Mouse (Mus musculus) kidney, postnatal 4 days (tissue): ENCODE results near the gene Rin2.

ENCODE experiments used
- DNase-seq, 2 experiments: peaks; one replicate each; pipeline ENCODE4 v3.0.0; 2021; ENCODE audit warnings: mixed read lengths in 2 of 2

Rin2 gene

DNA sequence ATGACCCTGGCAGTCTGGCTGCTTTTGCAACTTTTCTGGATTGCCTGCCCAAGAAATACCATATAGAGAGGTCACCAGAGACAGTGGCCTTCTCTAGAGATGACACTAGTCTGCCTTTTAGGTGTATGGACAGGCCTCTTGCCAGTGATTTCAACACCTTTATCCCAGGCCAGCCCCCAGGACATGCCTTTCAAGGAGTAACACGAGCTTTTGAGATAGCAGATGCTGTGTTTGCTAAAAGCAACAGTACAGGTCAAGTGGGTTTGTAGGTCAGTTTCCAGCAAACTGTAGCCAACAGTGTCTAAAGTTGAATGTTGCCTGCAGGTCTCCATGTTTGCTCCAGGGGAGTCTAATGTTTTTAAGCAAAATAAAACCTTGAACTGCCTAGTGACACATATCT is 118.7 kb downstream of the Rin2 start:
- no peak for DNase-seq

DNA sequence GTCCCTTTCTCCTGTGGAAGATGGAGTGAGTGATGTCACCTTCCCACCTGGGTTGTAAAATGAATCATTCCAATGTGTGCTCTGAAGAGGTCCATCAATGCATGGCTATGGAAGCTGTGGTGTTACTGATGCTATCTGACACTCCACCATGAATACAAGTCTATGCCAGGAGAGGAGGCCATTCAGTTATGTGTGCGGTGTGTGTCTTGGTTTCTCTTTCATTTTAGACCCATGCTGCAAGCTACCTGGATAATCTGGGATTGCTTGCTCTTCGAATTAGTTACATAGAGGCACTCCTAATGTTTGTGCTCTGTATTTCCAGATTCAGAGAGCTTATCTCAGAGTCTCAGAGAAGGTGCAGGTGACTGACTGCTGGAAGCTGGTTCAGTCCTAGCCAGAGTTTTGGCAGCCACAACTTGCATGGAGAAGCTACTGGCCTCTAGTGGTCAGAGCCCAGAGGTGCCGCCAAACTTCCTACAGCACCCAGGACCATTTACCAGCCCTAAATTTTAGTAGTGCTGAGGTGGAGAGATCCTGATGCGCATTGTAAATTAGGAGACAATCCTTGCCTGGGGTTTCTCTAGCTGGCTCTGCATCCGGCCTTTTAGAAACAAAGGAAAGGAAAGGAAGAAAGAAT is 119.4 kb downstream of the Rin2 start:
- peak; percentile 78 to 83 for DNase-seq

DNA sequence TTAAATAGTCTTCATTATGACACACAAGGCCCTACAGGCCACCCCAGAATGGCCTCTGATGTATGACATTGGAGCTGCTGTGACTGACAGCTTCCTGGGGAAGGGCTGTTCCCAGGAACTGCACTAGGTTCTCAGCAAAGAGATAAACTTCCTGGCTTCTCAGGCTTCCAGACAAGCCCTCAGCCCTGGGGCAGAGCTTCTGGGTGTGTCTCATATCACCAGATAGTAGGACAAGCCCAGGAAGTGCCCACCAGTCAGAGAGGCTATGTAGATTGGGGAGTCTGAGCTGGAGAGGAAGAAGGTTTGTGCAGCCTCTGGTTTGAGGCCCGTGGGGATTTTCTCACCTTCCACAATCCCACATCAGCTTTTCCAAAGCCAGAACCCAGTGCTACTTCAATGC is 122.8 kb downstream of the Rin2 start:
- no peak for DNase-seq

DNA sequence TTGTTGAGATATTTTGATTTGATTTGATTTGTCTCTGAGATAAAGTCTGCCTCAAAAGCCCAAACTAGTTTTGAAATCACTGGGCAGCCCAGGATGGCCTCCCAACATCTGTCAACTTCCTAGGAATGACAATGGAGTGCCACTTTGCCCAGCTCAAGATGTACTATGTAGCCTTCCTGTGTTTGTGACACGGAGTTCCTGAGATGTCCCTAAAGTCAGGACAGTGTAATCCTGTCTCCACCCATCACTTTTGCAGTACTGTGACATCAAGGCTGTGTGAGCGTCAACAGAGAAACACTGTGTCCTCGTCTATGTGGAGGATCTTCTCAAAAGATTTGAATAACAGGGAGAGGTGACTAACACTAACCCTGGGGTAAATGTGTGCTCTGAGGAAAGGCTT is 123.9 kb downstream of the Rin2 start:
- DNase-seq: no peak

DNA sequence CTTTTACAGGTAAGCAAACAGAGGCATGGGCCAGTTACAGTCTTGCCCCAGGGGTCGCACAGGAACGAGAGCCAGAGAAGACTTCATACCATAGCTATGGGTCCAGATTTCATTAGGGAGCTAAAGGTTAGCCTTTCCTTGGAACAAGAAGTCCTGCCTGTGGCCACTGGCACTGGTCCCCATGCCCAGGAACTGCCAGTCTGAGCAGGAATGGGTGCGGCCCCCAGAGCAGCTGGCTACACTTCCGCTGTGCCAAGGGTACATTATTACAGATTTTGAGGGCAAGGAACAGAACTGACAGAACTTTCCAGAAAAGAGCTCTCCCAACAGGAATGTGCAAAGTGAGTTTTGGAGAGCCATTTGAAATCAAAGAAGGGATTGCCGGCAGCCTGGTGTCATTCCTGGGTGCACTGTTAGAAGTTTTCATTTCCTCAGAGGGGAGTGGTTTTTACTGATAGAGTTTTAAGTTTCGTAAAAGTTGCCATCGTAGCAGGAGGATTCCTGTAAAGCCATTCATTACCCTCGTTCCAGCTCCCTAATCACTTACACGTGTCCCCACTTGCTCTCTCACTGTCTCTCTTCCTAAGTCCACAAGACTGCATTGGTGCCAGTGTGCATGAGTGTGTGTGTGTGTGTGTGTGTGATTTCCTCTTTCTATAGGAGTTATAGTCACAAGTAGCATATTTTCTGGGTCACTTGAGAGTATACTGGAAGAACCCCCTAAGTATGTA is 126.5 kb downstream of the Rin2 start:
- DNase-seq: no peak

DNA sequence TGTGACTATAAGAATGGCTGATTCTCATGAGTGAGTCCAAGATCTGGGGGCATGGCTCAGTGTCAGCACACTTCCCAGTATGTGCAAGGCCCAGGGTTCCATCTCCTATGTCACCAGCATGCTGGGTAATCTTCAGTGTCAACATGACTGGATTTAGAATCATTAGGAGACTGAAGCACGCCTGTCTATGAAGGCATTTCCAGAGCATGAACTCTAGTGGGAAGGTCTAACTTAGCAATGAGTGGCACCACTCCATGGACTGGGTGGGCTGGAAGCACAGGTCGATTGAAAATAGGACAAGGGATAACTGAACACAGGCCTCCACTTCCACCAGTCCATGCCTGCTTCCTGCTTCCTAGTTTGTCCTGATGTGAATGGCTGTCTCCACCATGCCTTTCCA is 127.6 kb downstream of the Rin2 start:
- no peak for DNase-seq

DNA sequence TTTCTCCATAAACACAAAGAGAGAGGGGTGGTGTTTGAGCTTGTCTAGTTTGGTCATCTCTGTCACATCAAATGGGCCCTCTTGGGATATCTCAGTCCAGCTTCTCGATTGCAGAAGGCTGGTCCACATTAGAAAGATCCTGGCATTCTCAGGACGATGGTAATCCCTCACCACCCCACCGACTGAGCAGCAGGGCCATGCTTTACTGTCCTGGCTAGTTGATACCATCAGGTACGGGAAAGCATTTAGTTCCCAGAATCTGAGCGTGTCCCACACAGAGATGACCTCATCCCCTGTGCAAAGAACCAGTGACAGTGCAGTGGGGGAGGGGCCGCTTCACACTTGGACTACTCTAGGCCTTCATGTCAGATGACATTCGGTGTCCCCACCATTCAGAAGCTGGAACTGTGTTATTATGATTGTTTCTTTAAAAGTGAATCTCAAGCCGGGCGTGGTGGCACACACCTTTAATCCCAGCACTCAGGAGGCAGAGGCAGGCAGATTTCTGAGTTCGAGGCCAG is 128.9 kb downstream of the Rin2 start:
- DNase-seq: no peak

DNA sequence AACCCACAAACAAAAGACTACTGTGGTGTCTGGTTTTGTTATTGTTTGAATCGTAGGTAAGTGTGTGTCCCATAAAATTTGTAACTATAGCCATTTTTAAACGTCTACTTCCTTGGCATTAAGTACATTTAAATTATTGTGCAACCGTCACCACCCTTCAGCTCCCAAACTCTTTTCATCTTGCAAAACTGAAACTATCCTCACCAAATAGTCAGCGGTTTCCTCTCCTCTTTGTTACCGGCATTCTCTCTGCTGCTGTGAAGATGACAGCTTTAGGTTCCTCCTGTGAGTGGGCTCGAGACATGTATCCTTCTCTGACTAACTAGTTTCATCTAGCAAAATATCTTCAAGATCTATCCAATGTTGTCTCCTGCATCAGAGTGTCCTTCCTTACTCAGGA is 129.5 kb downstream of the Rin2 start:
- no peak for DNase-seq

DNA sequence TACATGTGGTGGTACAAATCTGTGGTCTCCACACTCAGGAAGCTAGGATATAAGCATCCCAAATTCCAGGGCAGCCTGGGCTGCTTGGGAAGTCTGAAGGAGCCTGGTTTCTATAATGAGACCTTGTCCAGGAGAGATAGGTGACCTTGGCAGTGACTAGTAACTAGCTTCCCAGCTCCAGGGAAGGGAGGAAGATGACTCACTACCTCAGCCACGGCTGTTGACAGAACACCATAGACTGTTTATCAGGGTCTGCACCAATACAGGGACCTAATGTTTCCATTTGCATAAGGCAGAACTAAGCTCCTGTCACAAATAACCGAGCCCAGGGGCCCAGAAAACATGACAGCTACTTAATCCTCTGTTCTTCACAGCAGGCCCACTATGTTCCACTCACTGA is 132.3 kb downstream of the Rin2 start:
- no peak for DNase-seq

DNA sequence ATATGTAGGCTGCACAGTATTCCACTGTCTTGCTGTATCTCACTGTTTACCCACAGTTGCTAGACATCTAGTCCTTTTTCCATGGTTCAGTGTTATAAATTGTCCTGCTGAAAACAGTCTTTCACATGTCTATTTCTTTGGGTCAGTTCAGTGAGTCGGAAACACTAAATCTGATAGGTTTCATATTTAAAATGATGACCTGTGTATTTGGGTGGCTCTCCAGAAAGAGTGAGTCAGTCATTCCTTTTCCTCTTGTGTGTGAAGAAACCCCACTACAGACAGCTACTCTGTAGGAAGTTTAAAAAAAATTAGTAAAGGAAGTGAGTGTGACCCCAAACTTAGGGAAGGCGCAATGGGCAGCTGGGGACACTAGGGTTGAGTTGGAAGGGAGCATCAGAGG is 133.2 kb downstream of the Rin2 start:
- DNase-seq: no peak

DNA sequence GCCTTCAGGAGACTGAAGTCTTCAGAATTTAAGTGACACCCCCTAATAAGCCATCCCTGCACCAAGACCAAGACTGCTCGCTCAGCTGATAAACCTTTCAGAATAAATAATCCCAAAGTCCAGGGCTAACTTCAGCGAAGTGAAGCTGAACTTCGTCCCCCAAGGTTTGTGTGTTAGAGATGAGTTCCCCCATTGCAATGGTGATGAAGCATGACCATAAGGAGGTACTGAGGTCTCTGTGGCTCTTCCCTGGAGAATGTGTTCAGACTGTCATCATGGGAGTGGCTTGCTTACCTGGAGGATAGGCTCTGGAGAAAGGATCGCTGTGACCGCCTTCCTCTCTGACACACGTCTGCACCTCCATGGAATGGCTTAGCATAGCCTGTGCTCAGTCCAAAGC is 133.7 kb downstream of the Rin2 start:
- DNase-seq: no peak

DNA sequence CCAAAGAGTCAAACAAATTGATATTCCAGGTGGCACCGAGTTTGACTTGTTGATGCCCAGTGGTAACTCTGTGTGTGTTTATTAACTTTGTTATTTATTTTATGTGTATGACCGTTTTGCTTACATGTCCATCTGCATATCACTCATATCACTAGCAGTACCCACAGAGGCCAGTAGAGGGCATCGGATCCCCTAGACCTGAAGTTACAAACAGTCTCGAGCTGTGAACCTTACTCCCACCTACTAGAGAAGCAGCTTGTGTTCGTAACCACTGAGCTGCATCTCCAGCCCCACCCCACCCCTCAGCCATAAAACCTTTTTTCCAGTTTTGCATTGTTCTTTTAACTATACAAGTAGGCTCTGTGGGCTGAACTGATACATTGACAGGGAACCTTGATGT is 135.7 kb downstream of the Rin2 start:
- peak; percentile 36 to 45 for DNase-seq

DNA sequence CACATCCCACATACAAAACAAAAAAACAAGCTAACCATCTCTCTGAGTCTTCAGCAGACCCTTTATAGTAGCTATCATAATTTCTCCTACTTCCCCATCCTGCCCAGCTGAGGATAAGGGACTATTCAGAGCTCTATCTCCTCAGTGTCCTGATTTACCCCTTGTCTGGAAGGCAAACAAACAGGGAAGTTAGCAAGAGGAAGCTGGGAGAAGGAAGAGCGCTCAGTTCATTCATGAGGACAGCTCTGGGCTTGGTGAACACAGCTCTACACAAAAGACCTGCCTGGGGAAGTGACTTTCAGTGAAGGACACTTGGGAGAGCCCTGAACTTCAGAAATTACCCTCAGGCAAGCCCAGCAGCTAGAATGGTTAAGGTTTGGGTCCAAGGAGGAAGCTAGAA is 137.8 kb downstream of the Rin2 start:
- DNase-seq: no peak

DNA sequence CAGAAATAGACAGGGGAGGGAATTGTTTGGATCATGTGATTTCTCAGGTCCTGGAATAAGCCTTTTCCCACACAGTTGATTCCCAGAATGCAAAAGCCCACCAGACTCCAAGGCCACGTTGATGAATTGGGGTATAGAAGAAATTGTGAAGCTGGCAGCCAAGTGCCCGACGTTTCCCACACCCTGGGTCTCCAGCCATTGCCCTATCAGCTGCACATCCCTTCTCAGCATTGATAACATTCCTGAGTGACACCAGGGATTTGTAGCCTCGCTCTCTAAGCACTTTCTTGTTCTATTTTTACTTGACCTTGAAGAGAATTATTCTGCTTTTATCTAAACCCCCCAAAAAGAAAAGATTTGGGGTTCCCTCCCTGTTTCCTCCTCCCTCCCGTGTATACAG is 142.2 kb downstream of the Rin2 start:
- no peak for DNase-seq

DNA sequence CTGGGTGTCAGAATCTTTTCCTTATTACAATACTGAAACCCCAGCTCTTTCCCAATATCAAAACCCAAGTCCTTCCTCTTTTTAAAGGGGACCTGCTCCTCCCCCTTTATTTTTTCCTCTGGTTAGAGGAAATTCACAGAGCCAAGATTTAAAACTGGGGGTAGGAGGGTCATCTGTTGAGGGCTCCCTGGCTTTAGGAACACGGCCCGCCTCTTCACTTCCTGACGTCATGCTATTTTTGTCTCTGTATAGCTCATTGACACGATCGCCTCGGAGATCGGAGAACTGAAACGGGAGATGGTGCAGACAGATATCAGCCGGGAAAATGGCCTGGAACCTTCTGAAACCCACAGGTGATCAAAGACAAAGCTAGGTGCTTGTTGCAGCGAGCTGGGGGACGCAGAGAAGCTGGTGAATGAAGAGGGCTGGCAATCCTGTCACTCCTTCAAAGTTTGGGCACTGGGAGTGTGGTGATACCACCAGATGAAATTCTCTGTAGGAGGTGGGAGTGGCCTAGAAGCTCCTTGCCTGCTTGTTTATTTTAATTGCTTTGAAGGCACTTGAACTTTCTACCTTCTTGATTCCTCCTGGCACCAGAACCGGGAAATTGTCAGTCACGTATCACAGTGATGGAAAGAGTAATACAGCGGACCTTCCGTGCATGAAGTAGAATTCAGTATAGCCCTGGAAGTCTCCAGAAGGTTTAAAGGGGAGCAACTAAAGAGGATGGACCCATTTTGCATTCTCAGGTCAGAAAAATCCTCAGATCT is 147.2 kb downstream of the Rin2 start:
- DNase-seq: peak; percentile 18 to 27

DNA sequence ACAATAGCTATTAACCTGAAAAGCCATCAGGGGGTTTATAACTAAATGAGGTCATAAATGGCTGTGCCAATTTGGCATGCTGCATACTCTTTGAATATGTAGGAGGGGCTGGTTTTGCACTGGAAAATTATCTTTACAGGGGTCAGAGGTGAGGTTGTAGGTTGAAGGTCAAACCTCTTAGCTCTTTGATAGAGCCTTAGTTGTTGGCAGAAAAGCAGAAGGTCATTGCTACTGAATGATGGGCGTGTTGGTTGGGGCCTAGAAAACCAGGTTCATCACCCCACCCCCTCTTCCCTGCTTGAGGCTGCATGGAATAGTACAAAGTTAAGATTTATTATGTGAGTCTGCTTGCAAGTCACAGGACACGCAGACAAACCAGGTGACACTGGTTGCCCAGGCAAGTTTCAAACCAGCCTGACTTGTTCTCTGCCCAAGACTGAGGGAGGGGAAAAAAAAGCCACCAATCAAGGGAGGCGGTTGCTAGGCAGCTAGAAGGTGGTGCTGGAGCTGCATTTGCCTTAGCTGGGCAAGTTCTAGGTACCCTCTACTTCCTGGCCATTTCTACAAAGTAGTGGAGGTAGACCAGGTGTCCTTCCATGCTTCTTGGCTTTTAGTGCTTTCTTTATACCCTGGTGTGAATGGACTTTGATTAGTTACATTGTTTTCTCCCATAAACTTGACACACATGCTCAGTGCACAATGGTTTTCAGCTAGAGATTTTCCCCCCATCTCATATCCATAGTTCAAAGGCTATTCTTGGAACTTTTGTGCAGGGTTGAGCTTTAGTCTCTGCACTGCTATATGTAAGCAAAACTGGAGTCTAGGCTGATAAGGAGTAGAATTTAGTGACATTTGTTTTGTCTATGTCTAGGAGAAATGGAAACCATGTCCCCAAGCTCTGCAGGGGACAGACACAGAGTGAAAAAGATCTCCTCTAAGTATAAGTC is 148.0 kb downstream of the Rin2 start:
- peak; percentile 7 to 47 for DNase-seq

DNA sequence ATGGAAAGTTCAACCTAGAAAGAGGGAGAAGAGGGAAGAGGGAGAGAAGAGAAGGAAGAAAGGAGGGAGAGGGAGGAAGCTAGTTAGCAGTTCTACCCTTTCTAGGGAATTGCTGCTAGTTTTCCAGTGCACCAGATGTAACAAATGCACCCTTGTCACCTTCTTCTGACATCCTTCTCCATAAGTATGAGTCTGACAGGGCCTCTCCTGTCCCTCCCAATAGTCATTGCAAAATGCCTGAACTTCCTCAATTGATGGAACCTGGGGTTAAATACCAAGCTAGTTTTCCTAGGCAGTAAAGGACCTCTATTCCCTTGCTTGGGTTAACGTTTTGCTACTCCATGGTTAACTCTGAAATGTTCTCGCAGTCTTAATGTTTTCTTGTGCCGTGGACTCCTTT is 149.7 kb downstream of the Rin2 start:
- no peak for DNase-seq

DNA sequence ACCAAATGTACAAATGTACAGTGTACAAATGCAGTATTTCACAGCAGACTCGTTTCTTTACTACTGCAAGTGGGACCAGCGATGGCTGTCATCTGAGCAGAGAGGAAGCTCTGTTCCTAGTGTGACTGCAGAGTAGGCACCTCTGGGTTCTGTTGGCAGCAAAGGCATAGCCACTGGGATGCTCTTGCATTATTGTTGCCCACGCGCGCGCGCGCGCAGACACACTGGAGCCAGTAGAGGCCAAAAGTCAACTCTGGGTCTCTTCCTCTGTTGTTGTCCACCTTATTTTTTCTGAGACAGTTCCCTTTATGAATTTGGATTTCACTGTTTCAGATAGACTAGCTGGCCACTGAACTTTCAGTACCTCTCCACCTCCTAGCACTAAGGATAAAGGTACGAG is 150.2 kb downstream of the Rin2 start:
- no peak for DNase-seq

DNA sequence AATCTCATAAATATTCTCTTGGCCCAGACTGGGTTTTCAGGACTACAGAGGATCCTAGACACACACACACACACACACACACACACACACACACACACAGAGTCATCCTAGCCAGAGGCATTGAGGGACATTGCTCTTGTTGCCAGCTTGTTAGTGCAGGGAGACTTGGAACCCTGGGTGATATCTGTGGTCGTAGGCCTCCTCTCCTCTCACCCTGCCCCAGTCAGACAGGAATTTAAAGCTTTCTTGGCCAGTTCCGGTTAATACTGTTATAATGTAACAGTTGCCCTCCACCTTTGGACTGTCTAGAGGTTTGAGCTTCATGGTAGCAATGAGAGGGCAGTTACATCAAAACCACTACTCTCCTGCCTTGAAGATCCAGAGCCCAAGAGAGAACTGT is 152.9 kb downstream of the Rin2 start:
- peak in 1 of 2 experiments; percentile 18 for DNase-seq

DNA sequence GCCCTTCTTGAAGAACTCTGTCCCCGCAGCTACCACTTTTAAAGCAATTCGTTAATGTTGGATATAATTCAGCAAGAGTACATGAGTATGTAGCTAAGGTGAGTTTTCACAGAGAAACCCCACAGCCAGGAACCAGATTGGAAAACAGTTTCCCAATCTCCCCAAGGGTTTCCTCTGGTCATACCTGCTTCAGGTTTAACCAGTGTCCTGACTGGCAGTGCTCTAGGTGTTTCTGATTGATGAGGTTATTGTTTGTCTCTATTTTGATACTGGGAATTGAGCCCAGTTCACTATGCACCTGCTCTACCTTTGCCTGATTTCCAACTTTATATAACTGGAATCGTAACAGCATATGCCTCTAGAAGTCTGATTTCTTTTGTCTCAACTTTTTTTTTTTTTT is 153.6 kb downstream of the Rin2 start:
- DNase-seq: no peak

DNA sequence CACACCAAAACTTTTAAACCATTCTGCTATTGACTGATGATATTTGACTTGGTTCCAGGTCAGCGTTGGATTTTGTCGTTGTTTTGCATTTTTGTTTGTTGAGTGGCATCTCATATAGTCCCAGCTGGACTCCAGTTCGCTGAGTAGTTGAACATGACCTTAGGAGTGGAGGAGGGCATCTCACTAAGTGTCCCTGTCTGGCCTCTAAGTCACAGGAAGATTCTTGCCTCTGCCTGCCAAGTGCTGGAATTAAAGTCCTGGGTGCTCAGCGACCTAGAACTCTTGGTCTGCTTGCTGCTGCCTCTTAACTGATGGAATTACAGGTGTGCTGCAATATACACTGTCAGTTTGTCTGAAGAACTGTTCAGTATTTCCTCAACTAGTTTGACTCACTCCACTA is 154.2 kb downstream of the Rin2 start:
- DNase-seq: no peak

DNA sequence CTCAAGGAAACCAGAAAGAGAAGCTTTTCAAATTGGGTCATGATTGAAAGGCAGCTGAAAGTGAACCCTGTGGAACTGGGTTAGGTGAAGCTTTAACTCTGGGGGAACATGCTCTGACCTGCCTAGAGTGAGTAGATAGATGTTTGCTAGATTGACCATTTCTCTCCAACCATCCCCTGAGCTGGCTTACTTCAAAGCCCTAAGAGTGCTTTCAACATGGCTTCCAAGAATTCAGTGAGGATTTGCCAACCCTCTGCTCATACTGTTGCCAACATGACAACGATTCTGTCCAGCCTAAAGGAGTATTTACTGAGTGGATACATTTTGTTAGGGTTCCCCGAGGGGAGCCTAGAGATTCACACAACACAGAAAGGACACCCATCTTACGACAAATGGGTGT is 155.4 kb downstream of the Rin2 start:
- no peak for DNase-seq
